Mouse (Mus musculus): ENCODE results near the gene Znrf2.

DNA sequence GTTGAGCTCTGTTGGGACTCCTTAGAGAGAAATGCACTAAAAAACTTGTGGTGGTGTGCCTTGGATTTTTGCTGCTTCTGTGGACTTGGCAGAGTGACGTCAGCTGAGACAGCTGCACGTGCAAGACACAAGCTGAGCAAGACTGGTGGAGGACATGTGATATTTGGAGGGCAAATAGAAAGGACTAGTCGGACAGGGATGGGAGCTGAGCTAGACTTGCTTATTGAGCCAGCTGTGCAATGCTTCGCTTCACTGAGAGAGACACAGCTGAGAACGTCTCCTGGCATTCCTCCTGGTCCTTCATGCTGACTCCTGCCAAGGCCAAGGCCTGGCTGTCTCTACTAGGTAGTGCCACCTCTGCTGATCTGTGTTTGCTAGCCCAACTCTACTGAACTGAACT is 10.8 kb downstream of the Znrf2 start:
- TF ChIP-seq CTCF (IDR thresholded peaks at IDR 0.05; ENCODE audit: low read depth): no peak
- no peak for TF ChIP-seq EP300 (IDR thresholded peaks at IDR 0.05; ENCODE audit: low read depth)

Data from liver, embryonic 14.5 days (tissue).